Mouse (Mus musculus): ENCODE measurements around the gene Camta1. TPM values are rescaled to one million over a fixed set of nuclear protein-coding genes. Genes with fewer than 3 reads are reported as not detected.

The Camta1 gene
- polyA plus RNA-seq, 1 experiment from 2014 or later = 150 TPM

DNA sequence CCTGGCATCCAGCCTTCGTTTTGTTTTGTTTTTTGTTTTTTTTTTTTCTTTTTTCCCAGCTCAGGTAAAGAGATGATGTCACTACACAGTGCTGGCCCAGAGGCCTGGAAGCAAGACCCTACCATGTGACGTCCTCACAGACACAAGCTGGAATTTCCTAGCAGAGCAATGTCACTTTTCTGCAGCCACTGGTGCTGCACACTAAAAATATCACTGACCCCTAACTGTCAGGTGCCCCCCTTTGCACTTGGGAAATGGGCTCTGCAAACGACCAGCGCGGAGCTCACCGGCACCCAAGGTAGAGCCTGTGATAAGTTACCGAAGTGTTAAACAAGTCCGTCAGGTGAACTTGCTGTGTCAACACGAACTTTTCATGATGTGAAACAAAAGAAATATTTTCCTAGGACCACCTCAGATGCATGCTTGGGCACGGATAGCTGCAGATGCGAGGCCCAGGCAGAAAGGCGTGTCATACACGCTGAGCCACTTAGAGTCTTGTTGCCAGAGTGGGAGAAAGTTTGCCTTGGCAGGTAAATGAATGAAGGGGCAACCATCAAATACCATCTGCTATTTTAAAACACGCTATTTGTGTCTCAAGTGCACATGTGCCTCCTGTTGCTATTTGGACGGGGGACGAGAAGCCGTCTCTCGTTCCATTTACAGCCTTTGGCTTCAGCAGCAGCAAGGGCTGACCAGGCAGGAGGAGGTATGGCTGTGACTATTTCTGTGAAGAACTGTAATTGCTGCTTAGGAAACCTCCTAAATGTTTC is 765.2 kb downstream of the Camta1 start:
- Histone ChIP-seq H3K4me2 (no peak overlapping the region), H3K27me3 (ENCODE audit: control insufficient read depth, insufficient read depth, low read length) (no peaks in the 10 kb centered on the region), H3K4me1 (ENCODE audit: control insufficient read depth, insufficient read depth, low read length) (no peaks in the 10 kb centered on the region), H3K9ac (ENCODE audit: low read length) (no peak overlapping the region), H3K9me3 (ENCODE audit: control insufficient read depth, low read length) (no peaks in the 10 kb centered on the region), H3K27ac (ENCODE audit: low read depth, low read length) (no peak overlapping the region), H3K36me3 (ENCODE audit: control insufficient read depth, insufficient read depth, low read length) (no peaks in the 10 kb centered on the region; the same call in 1 of the 2 replicates), H3K4me3 (ENCODE audit: low read depth, low read length) (no peak overlapping the region)
- 92% methylated on average over 18 of the region's 18 CpGs for WGBS
- no peak for ATAC-seq (ENCODE audit: low FRiP score)
- no peak for DNase-seq (ENCODE audit: low spot score, missing footprints)

DNA sequence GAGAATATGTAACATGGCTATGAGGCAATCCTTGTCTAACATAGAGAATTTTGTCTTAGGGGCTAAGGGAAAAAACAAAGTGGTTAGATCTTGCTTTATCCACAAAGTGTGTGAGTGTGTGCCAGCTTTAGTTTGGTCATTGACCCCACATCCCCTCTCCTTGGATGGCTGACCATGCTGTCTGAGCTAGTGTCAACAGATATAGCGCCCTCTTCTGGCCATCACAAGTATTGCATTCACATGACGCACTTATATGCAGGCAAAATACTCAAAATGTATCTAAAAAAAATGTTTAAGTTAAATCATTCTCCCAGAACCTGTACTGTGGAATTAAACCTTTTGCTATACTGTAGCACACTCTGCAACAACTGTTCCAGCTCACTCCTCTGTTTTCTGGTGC is 766.5 kb downstream of the Camta1 start:
- WGBS = 36% methylated on average over 2 of the region's 2 CpGs
- Histone ChIP-seq H3K27ac (ENCODE audit: low read depth, low read length) (no peak overlapping the region), H3K27me3 (ENCODE audit: control insufficient read depth, insufficient read depth, low read length) (no peaks in the 10 kb centered on the region), H3K9me3 (ENCODE audit: control insufficient read depth, low read length) (no peaks in the 10 kb centered on the region), H3K9ac (ENCODE audit: low read length) (no peak overlapping the region), H3K4me1 (ENCODE audit: control insufficient read depth, insufficient read depth, low read length) (no peaks in the 10 kb centered on the region), H3K36me3 (ENCODE audit: control insufficient read depth, insufficient read depth, low read length) (no peaks in the 10 kb centered on the region; the same call in 1 of the 2 replicates), H3K4me3 (ENCODE audit: low read depth, low read length) (no peak overlapping the region), H3K4me2 (no peak overlapping the region)
- ATAC-seq (ENCODE audit: low FRiP score) (no peak), DNase-seq (ENCODE audit: low spot score, missing footprints) (no peak)

DNA sequence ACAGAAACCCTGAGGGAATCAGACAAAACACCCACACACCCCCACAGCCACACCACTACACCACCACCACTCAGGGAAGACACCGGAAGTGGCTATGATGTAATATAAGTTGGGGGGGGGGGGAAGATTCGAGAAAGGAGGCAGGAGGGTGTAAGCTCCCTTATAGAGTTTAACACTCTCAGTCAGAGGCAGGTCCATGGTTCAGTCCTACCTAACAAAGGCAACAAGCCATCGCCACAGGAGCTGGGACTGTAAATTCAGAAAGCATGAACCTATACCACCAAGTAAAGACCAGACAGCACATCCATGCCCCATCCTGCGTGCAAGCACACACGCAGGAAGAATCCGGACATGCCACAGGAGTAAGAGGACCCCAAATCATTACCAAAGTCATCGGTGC is 772.4 kb downstream of the Camta1 start, which contains the start of gene Gm13090:
Gene Gm13090, plus strand, starts transcription at position 301 of the 400 bp plus-strand sequence.
- H3K36me3 ChIP-seq (ENCODE audit: control insufficient read depth, insufficient read depth, low read length) = peaks cover 16% of the 10 kb centered on the region
- H3K4me2 ChIP-seq = no peak within 1 kb of the TSS
- H3K9ac ChIP-seq (ENCODE audit: low read length) = no peak within 1 kb of the TSS
- no peaks in the 10 kb centered on the region for H3K9me3 ChIP-seq (ENCODE audit: control insufficient read depth, low read length)
- DNase-seq (ENCODE audit: low spot score, missing footprints) (no peak), ATAC-seq (ENCODE audit: low FRiP score) (no peak)
- H3K27ac ChIP-seq (ENCODE audit: low read depth, low read length) = no peak within 1 kb of the TSS
- H3K4me3 ChIP-seq (ENCODE audit: low read depth, low read length) = no peak within 1 kb of the TSS
- WGBS = 96% methylated on average over 7 of the region's 7 CpGs
- H3K4me1 ChIP-seq (ENCODE audit: control insufficient read depth, insufficient read depth, low read length) = no peaks in the 10 kb centered on the region
- no peaks in the 10 kb centered on the region for H3K27me3 ChIP-seq (ENCODE audit: control insufficient read depth, insufficient read depth, low read length)

DNA sequence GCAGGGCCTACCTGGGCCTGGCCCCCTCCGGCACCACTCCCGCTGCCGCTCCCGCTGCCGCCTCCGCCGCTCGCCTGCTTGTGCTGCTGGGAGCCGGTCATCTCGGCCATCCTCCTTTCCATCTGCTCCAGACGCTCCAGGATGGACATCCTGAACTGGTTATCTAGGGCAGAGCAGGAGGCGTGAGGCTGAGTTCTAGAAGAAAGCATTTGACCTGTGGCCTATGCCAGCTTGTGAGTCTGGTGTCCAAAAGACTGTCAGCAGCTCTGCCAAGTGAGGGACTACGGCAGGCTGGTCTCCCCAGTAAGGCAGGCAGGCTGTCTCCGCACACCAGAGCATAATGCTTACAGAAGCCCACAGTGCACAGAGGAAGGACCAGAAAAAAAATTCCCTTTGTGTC is 772.9 kb downstream of the Camta1 start:
- Histone ChIP-seq H3K27ac (ENCODE audit: low read depth, low read length) (no peak overlapping the region), H3K36me3 (ENCODE audit: control insufficient read depth, insufficient read depth, low read length) (peaks cover 18% of the 10 kb centered on the region), H3K9ac (ENCODE audit: low read length) (no peak overlapping the region), H3K27me3 (ENCODE audit: control insufficient read depth, insufficient read depth, low read length) (no peaks in the 10 kb centered on the region), H3K4me2 (no peak overlapping the region), H3K9me3 (ENCODE audit: control insufficient read depth, low read length) (no peaks in the 10 kb centered on the region), H3K4me3 (ENCODE audit: low read depth, low read length) (no peak overlapping the region), H3K4me1 (ENCODE audit: control insufficient read depth, insufficient read depth, low read length) (no peaks in the 10 kb centered on the region)
- DNase-seq (ENCODE audit: low spot score, missing footprints) = no peak
- WGBS = 96% methylated on average over 14 of the region's 14 CpGs
- ATAC-seq (ENCODE audit: low FRiP score) = no peak

DNA sequence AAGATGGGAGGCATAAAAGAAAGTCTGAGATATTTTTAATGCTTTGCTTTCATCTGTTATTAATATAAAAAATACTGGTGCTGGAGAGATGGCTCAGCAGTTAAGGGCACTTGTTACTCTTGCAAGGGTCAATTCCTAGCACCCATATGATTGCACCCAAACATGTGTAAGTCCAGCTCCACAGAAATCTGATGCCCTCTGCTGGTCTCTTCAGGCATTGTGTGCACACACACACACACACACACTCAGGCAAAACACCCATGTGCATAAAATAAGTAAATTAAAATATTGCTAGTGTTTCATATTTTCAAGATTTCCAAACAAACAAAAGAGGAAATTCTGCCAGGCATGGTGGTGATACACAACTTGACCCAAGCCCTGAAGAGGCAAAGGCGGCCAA is 774.3 kb downstream of the Camta1 start:
- Histone ChIP-seq H3K4me1 (ENCODE audit: control insufficient read depth, insufficient read depth, low read length) (no peaks in the 10 kb centered on the region), H3K27ac (ENCODE audit: low read depth, low read length) (no peak overlapping the region), H3K4me3 (ENCODE audit: low read depth, low read length) (no peak overlapping the region), H3K27me3 (ENCODE audit: control insufficient read depth, insufficient read depth, low read length) (no peaks in the 10 kb centered on the region), H3K4me2 (no peak overlapping the region), H3K9me3 (ENCODE audit: control insufficient read depth, low read length) (no peaks in the 10 kb centered on the region), H3K9ac (ENCODE audit: low read length) (no peak overlapping the region), H3K36me3 (ENCODE audit: control insufficient read depth, insufficient read depth, low read length) (peaks cover 24% of the 10 kb centered on the region)
- 93% methylated on average over 1 of the region's 1 CpGs for WGBS
- DNase-seq (ENCODE audit: low spot score, missing footprints) (no peak), ATAC-seq (ENCODE audit: low FRiP score) (no peak)

DNA sequence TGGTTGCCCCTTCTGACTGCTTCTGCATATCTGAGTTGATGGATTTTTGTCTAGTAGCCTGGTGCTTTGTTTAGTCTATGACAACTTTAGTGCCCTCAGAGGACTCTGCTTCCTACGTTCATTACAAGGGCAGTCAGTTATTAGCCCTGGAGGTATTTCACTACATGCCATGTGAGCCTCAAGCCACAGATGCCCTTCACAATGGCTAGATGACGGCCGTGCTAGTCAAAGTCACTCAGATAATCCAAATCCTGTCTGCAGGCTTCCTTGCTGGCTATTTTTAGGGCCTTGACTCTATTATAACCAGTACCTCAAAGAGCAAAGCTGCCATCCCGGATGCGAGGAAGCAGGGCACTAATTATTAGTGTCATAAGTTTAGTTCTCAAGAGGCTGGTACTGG is 778.6 kb downstream of the Camta1 start:
- H3K36me3 ChIP-seq (ENCODE audit: control insufficient read depth, insufficient read depth, low read length) = peaks cover 34% of the 10 kb centered on the region
- no peak for ATAC-seq (ENCODE audit: low FRiP score)
- WGBS = 83% methylated on average over 5 of the region's 5 CpGs

DNA sequence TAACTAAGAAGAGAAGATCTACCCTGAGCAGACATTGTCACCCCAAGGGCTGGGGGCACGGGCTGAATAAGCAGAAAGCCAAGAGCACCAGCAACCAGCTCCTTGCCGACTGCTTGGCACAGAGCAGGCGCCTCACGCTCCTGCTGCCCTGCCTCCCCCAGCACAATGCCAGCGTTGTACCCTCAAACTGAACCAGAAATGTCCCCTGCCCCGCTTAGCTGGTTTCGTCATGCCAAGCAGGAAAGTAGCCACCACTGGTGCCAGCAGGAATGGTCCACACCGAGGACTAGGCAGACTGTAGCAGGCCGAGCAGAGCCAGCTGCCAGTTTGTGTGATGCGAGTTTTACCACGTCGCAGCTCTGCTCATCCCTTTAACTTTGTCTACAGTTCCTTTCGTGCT is 779.7 kb downstream of the Camta1 start:
- Histone ChIP-seq H3K36me3 (ENCODE audit: control insufficient read depth, insufficient read depth, low read length) (peaks cover 35% of the 10 kb centered on the region), H3K27ac (ENCODE audit: low read depth, low read length) (no peak overlapping the region)
- 92% methylated on average over 13 of the region's 13 CpGs for WGBS

More for the DNA sequence above, 778.6 kb downstream of the Camta1 start:
- Histone ChIP-seq H3K4me1 (ENCODE audit: control insufficient read depth, insufficient read depth, low read length) (no peaks in the 10 kb centered on the region), H3K9ac (ENCODE audit: low read length) (no peak overlapping the region), H3K9me3 (ENCODE audit: control insufficient read depth, low read length) (no peaks in the 10 kb centered on the region), H3K27ac (ENCODE audit: low read depth, low read length) (no peak overlapping the region), H3K27me3 (ENCODE audit: control insufficient read depth, insufficient read depth, low read length) (no peaks in the 10 kb centered on the region), H3K4me2 (no peak overlapping the region), H3K4me3 (ENCODE audit: low read depth, low read length) (no peak overlapping the region)
- DNase-seq (ENCODE audit: low spot score, missing footprints) = no peak

DNA sequence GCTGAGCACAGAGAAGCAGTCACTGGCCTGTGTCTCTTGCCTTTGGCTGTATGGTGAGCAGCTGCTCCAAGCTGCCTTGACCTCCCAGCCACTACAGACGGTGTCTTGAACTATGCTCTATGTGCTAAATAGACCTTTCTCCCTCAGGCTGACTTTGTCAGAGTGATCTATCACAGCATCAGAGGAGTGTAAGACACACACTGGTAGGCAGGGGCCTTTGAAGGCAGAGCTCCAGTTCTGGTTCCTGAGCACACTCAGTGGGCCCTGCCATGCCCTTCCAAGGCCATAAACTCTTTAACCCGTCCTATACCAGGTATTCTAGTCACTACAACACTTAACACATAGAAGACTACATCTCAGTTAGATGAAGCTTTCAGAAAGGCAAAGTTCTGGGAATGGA is 780.3 kb downstream of the Camta1 start:
- ATAC-seq (ENCODE audit: low FRiP score) = no peak
- Histone ChIP-seq H3K4me3 (ENCODE audit: low read depth, low read length) (no peak overlapping the region), H3K4me2 (no peak overlapping the region), H3K9ac (ENCODE audit: low read length) (no peak overlapping the region), H3K36me3 (ENCODE audit: control insufficient read depth, insufficient read depth, low read length) (peaks cover 34% of the 10 kb centered on the region), H3K9me3 (ENCODE audit: control insufficient read depth, low read length) (no peaks in the 10 kb centered on the region), H3K27me3 (ENCODE audit: control insufficient read depth, insufficient read depth, low read length) (no peaks in the 10 kb centered on the region), H3K4me1 (ENCODE audit: control insufficient read depth, insufficient read depth, low read length) (no peaks in the 10 kb centered on the region), H3K27ac (ENCODE audit: low read depth, low read length) (no peak overlapping the region)
- no peak for DNase-seq (ENCODE audit: low spot score, missing footprints)
- WGBS = 76% methylated on average over 2 of the region's 2 CpGs

More for the DNA sequence above, 779.7 kb downstream of the Camta1 start:
- no peak overlapping the region for H3K9ac ChIP-seq (ENCODE audit: low read length)
- no peaks in the 10 kb centered on the region for H3K27me3 ChIP-seq (ENCODE audit: control insufficient read depth, insufficient read depth, low read length)
- H3K9me3 ChIP-seq (ENCODE audit: control insufficient read depth, low read length) = no peaks in the 10 kb centered on the region
- H3K4me1 ChIP-seq (ENCODE audit: control insufficient read depth, insufficient read depth, low read length) = no peaks in the 10 kb centered on the region
- DNase-seq (ENCODE audit: low spot score, missing footprints) = no peak
- H3K4me2 ChIP-seq = no peak overlapping the region
- no peak for ATAC-seq (ENCODE audit: low FRiP score)
- H3K4me3 ChIP-seq (ENCODE audit: low read depth, low read length) = no peak overlapping the region

DNA sequence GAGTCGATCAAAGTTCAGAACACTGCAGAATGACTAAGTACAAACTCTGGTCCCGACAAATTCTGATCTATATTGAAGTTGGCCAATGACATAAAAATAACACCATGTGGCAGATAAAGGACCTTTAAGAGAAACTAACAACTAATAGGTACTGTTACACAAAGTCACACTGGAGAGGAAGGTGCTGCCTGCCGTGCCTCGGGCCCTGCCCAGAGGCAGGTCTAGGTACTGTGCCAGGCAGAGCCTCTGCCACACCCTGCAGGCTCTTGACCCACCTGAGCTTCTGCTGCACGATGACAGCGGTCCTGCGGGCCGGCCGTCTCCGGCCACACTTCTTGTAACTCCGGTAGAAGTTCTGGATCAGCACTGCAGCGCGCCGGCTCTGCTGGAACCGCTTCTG is 786.9 kb downstream of the Camta1 start:
- Histone ChIP-seq H3K4me3 (ENCODE audit: low read depth, low read length) (no peak overlapping the region), H3K9ac (ENCODE audit: low read length) (no peak overlapping the region), H3K27ac (ENCODE audit: low read depth, low read length) (no peak overlapping the region), H3K4me1 (ENCODE audit: control insufficient read depth, insufficient read depth, low read length) (no peaks in the 10 kb centered on the region), H3K4me2 (no peak overlapping the region), H3K27me3 (ENCODE audit: control insufficient read depth, insufficient read depth, low read length) (no peaks in the 10 kb centered on the region), H3K36me3 (ENCODE audit: control insufficient read depth, insufficient read depth, low read length) (peaks cover 28% of the 10 kb centered on the region), H3K9me3 (ENCODE audit: control insufficient read depth, low read length) (no peaks in the 10 kb centered on the region)
- DNase-seq (ENCODE audit: low spot score, missing footprints) (no peak), ATAC-seq (ENCODE audit: low FRiP score) (no peak)
- WGBS = 95% methylated on average over 15 of the region's 15 CpGs
